Mouse (Mus musculus) limb, embryonic 13.5 days (tissue): Measurements from ENCODE around the gene Map4k1. TPM values are rescaled to one million over a fixed set of nuclear protein-coding genes. Genes with fewer than 3 reads are reported as not detected.
"Not testable (repeated sequence)": the region's sequence is repeated elsewhere in the genome, so short reads cannot be mapped to it uniquely, and the experiment has no call there.

Source experiments
- ATAC-seq: fragments of 200-750 bp; cut with Nextera tagmentation; 2 replicates; pipeline ENCODE4 v1.8.0; 2017; ENCODE audit warnings: low read depth, moderate number of reproducible peaks, moderate TSS enrichment; ENCODE audit not compliant: low FRiP score
- H3K27ac ChIP-seq: fragments of 300-500 bp; sonication (generic); 2 replicates; pipeline ENCODE4 v1.5.1; 2015; ENCODE audit warnings: inconsistent platforms, mild to moderate bottlenecking, moderate library complexity
- H3K27me3 ChIP-seq: fragments of 300-500 bp; sonication (generic); 2 replicates; pipeline ENCODE4 v1.6.1; 2015; ENCODE audit warnings: mild to moderate bottlenecking, inconsistent platforms
- H3K36me3 ChIP-seq: fragments of 300-500 bp; sonication (generic); 2 replicates; pipeline ENCODE4 v1.6.1; 2015; ENCODE audit warnings: inconsistent platforms, mild to moderate bottlenecking, moderate library complexity
- H3K4me1 ChIP-seq: fragments of 300-500 bp; sonication (generic); 2 replicates; pipeline ENCODE4 v1.6.1; 2015; ENCODE audit warnings: inconsistent platforms
- H3K4me2 ChIP-seq: fragments of 300-500 bp; sonication (generic); replicated peaks from 2 replicates; pipeline ENCODE4 v1.6.1; 2015; ENCODE audit warnings: inconsistent platforms, mild to moderate bottlenecking, moderate library complexity
- H3K4me3 ChIP-seq: fragments of 300-500 bp; sonication (generic); 2 replicates; pipeline ENCODE4 v1.5.1; 2015; ENCODE audit warnings: moderate library complexity, mild to moderate bottlenecking, inconsistent platforms
- H3K9ac ChIP-seq: fragments of 300-500 bp; sonication (generic); 2 replicates; pipeline ENCODE4 v1.6.1; 2015; ENCODE audit warnings: mild to moderate bottlenecking, inconsistent platforms
- H3K9me3 ChIP-seq: fragments of 300-500 bp; sonication (generic); 2 replicates; pipeline ENCODE4 v1.6.1; 2016; ENCODE audit warnings: inconsistent platforms
- WGBS: fragments of 180-500 bp; shearing (Covaris S2); methylation state at CpG from one replicate; pipeline ENCODE4 v1.1.7; 2015; 5-methylcytosine and 5-hydroxymethylcytosine counted together
- polyA plus RNA-seq: library from polyadenylated mRNA; unstranded; fragments of >200 nt; fragmentation: Nextera tagmentation; extraction: Ambion mirVana; gene quantifications from 2 replicates; pipeline ENCODE4 v1.2.1, GENCODE M21; 2015

The Map4k1 gene
- polyA plus RNA-seq, 1 experiment from 2014 or later = 9.5 TPM

DNA sequence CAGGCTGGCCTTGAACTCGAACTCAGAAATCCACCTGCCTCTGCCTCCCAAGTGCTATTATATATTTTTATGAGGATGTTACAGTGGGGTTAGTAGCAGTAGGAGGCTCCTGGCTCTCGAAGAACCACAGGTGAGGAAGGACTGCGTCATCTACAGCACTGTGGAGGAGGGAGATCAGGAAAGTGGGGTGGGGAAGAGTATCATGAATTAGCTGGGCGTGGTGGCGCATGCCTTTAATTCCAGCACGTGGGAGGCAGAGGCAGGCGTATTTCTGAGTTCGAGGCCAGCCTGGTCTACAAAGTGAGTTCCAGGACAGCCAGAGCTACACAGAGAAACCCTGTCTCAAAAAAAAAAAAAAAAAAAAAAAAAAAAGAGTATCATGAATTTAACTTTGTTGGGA lies 13.7 kb upstream of the Map4k1 start:
- H3K9me3 ChIP-seq, H3K27me3 ChIP-seq, H3K4me1 ChIP-seq, H3K27ac ChIP-seq, H3K4me2 ChIP-seq, H3K4me3 ChIP-seq, ATAC-seq, H3K9ac ChIP-seq: not testable (repeated sequence)
- WGBS = 93% methylated on average over 8 of the region's 8 CpGs
- H3K36me3 ChIP-seq = peaks cover 40% of the 10 kb centered on the region

DNA sequence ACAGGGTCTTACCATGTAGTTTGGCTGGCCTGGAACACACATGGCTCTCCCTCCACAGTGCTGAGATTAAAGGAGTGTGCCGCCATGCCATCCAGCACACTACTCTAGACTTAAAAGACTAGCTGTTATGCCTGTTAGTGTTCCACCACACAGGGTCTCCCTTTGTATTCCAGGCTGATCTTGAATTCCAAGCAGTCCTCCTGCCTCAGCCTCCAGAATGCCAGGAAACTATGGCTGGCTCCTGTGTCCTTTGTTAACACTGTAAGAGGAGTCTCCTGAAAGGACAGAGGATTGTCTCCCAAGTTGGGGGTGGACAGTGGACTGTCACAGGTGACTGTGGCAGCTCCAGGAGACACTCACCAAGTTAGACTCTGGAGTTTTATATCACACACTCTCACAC lies 12.6 kb upstream of the Map4k1 start:
- H3K9me3 ChIP-seq = no peaks in the 10 kb centered on the region
- H3K4me1 ChIP-seq = no peaks in the 10 kb centered on the region
- 91% methylated on average over 1 of the region's 1 CpGs for WGBS
- peaks cover 52% of the 10 kb centered on the region for H3K36me3 ChIP-seq
- ATAC-seq = no peak
- H3K4me2 ChIP-seq = no peak overlapping the region
- H3K27ac ChIP-seq = no peak overlapping the region
- no peak overlapping the region for H3K4me3 ChIP-seq
- no peaks in the 10 kb centered on the region for H3K27me3 ChIP-seq
- no peak overlapping the region for H3K9ac ChIP-seq

DNA sequence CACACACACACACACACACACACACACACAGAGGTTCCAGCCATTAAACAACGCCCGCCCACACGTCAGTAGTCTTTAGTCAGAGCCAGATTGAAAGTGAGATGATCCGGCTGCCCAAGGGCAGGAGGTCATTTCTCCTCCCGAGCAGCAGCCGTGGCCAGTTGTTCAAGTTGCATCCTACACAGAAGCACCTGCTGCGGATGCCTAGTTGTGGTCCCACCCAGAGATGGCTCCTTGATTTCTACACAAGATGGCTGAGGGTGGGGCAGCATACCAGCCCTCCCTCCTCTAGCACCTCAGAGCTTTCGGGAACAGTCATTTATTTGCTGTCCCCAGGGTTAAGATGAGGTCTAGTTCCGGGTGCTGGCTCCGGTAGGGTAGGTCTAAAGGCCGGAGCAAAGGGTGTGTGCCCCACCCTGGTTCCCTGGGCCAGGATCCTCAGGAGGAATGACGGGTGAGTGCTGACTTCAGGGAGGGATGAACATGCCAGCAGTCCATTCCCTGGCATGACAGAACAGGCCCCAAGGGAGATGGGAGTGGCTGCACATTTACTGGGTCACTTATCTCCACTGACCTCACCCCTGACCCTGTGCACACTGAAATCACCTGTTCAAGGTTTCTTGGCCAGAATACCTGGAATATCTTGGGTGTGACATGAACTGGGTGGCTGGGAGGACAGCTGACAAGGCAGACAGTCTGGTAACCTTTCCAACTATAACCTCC lies 12.0 kb upstream of the Map4k1 start:
- H3K4me3 ChIP-seq = no peak overlapping the region
- H3K36me3 ChIP-seq = peaks cover 57% of the 10 kb centered on the region
- no peaks in the 10 kb centered on the region for H3K27me3 ChIP-seq
- H3K9ac ChIP-seq = no peak overlapping the region
- H3K9me3 ChIP-seq = no peaks in the 10 kb centered on the region
- no peak overlapping the region for H3K27ac ChIP-seq
- 68% methylated on average over 12 of the region's 12 CpGs for WGBS
- no peak for ATAC-seq
- no peaks in the 10 kb centered on the region for H3K4me1 ChIP-seq
- H3K4me2 ChIP-seq = no peak overlapping the region

DNA sequence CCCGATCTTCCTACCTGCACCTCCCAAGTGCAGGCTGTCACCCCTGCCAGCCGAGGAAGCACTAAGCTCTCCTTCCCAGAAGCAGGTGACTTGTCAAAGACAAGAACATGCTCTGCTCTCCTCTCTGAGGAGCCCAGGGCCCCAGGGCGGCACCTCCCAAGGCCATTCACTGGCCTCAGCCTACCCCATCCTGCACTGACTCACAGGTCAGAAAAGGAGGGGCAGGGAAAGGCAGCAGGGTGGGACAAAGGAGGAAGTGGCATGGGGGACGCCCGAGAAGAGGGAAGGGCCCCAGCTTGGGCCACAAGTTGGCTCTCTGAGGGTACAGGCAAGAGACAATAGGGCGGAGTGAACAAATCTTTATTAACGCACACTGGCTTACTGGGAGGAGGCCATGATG lies 10.8 kb upstream of the Map4k1 start:
- Histone ChIP-seq H3K4me3 (no peak overlapping the region), H3K36me3 (peaks cover 64% of the 10 kb centered on the region), H3K9ac (no peak overlapping the region), H3K27me3 (no peaks in the 10 kb centered on the region), H3K9me3 (no peaks in the 10 kb centered on the region), H3K4me2 (no peak overlapping the region), H3K4me1 (no peaks in the 10 kb centered on the region), H3K27ac (no peak overlapping the region)
- no peak for ATAC-seq
- 92% methylated on average over 7 of the region's 7 CpGs for WGBS

DNA sequence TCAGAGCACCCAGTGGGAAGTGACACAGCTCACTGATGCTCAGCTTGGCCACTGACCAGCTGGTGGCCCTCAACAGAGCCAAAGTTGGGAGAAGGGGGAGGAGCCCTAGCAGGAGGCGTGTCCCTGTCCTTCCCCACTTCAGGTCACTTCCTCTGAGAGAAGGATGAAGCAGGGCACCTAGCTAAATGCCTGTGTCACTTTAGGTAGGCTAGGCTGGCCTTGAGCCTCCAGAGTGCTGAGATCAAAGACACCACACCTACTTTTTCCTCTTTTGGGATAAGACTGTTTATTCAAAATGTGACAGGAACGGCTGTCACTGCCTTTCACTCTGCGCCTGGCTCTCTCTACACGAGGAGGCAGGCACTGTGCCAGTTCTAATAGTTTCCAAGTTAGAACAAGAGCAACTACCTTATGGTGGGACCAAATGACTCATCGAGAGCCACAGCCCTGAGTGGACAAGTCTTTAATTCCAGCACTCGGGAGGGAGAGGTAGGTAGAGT lies 10.0 kb upstream of the Map4k1 start:
- no peak overlapping the region for H3K4me2 ChIP-seq
- WGBS = 79% methylated on average over 6 of the region's 6 CpGs
- H3K27ac ChIP-seq = no peak overlapping the region; the same call in 1 of the 2 replicates
- ATAC-seq = no peak
- H3K9me3 ChIP-seq = no peaks in the 10 kb centered on the region
- no peak overlapping the region for H3K9ac ChIP-seq
- H3K4me3 ChIP-seq = no peak overlapping the region
- H3K27me3 ChIP-seq = no peaks in the 10 kb centered on the region
- peaks cover 72% of the 10 kb centered on the region for H3K36me3 ChIP-seq
- no peaks in the 10 kb centered on the region for H3K4me1 ChIP-seq

DNA sequence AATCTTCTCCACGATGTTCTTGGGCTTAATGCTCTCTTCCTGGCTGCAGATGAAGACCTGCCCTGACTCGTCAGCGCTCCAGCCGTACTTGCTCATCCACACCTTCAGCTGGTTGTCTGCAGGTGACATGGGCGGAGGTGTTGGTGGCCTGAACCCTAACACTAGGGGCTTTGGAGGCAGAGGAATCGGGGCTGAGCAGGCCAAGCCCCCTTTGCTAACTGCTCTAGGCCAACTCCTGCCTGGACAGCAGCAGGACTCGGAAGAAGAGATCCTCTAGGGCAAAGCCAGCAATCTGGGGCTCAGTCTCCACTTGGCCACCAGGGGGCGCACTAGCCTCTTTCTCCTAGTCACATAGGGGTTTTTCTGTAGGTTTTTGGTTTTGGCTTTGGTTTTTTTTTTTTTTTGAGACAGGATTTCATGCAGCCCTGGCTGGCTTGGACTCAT lies 9.3 kb upstream of the Map4k1 start:
- no peaks in the 10 kb centered on the region for H3K27me3 ChIP-seq
- H3K9ac ChIP-seq = 0 out of 2 replicates have a peak overlapping the region, but pooled peaks have one; percentile 8
- peaks cover 80% of the 10 kb centered on the region for H3K36me3 ChIP-seq
- peak; percentile 14; the same call in 1 of the 2 replicates for ATAC-seq
- 65% methylated on average over 8 of the region's 8 CpGs for WGBS
- H3K4me3 ChIP-seq = no peak overlapping the region
- no peak overlapping the region for H3K4me2 ChIP-seq
- H3K9me3 ChIP-seq = no peaks in the 10 kb centered on the region
- peak overlapping the region; percentile 39; the same call in 1 of the 2 replicates for H3K27ac ChIP-seq
- H3K4me1 ChIP-seq = no peaks in the 10 kb centered on the region

DNA sequence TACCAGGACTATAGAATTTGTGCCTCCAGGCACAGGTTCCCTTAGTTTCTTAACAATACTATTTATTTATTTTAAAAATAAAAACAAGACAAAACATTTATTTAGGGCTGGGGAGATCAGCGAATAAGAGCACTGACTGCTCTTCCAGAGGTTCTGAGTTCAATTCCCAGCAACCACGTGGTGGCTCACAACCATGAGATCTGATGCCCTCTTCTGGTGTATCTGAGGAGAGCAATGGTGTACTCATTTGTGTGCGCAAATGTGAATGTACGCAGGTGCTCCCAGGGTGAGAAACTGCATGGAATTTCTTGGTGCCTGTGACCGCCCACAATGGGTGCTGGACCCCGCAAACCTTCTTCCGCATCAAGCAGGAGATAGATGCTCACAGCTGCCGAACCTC lies 8.8 kb upstream of the Map4k1 start:
- Histone ChIP-seq H3K4me2 (no peak overlapping the region), H3K4me3 (no peak overlapping the region), H3K27ac (no peak overlapping the region), H3K36me3 (peaks cover 84% of the 10 kb centered on the region), H3K9ac (no peak overlapping the region), H3K27me3 (no peaks in the 10 kb centered on the region), H3K4me1 (no peaks in the 10 kb centered on the region), H3K9me3 (no peaks in the 10 kb centered on the region)
- no peak for ATAC-seq
- 83% methylated on average over 8 of the region's 8 CpGs for WGBS

DNA sequence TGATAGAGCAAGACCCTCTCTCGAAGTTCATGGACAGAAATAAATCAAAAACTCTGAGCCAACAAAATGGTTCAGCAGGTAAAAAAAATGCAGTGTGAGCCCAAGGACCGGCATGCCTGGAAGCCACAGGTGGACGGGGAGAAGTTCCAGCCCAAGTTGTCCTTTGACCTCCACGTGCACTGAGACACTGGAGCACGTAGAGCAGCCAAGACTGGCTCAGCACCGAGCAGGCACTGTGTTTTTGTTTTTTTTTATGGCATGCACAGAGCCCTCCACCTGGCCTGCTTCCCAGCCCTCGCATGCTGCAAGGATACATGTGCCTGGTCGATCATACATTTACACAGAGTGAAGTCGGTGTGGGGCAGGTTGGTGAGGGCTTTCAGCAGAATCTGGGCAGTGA lies 4.3 kb upstream of the Map4k1 start:
- Histone ChIP-seq H3K27me3 (no peaks in the 10 kb centered on the region), H3K9me3 (no peaks in the 10 kb centered on the region), H3K9ac (no peak overlapping the region), H3K4me1 (peaks cover 13% of the 10 kb centered on the region), H3K36me3 (peaks cover 64% of the 10 kb centered on the region), H3K4me3 (no peak overlapping the region), H3K4me2 (no peak overlapping the region), H3K27ac (no peak overlapping the region)
- no peak for ATAC-seq
- 86% methylated on average over 9 of the region's 9 CpGs for WGBS

DNA sequence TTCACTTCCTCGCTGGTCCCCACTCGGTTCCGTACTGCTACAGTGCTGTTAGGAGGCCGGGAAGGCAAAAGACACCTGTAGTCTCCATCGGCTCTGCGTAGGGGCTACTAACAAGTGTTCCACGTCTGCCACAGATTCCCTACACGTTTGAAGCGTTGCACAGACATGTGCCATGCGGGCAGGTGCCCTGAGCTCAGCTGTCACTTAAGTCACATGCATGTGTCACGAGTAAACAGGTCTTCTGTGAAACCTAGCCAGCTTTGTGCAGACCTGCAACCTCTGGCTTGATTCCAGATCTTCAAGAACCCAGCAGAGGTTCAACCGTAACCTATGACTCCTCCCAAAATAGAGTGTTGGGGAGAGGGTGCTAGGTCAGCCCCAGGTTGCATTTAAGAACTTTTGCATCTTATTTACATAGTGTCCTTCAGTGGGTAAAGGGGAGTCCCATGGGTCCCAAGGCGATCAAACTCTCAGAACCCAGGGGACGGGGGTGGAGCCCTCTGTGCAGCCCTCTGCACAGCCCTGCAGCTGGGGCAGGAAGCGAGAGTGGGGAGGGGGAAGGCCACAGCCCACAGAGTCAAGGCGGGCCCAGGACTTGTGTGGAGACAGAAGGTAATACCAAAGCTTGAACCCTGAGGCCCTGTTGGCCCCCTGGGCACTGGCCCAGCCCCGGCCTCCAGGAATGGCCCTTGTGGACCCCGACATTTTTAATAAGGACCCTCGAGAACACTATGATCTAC lies 594 bp downstream of the Map4k1 start:
- H3K4me1 ChIP-seq = peaks cover 20% of the 10 kb centered on the region

DNA sequence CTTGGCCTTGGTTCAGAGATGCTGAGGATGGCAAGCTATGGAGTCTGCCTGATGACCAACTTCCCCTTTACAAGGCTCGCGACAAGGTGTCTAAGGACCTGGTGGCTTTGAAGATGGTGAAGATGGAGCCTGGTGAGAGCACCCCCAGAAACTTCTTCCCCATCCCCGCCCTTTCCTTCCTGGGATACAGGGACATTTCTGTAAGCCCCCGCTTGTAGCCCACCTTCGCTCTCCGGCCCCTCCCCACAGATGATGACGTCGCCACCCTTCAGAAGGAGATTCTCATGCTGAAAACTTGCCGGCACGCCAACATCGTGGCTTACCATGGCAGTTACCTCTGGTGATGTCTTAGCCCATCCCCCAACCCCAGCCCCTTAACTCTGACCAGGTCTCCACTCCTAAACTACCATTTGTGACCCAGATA lies 1.3 kb downstream of the Map4k1 start:
- Histone ChIP-seq H3K4me1 (peaks cover 20% of the 10 kb centered on the region), H3K4me2 (peak overlapping the region; percentile 80), H3K9ac (peak overlapping the region; percentile 69), H3K4me3 (peak overlapping the region; percentile 86), H3K27ac (0 out of 2 replicates have a peak overlapping the region, but pooled peaks have one; percentile 84), H3K36me3 (peaks cover 16% of the 10 kb centered on the region), H3K27me3 (no peaks in the 10 kb centered on the region), H3K9me3 (no peaks in the 10 kb centered on the region)
- no peak for ATAC-seq
- 67% methylated on average over 11 of the region's 11 CpGs for WGBS

More for the DNA sequence above, 594 bp downstream of the Map4k1 start:
- Histone ChIP-seq H3K36me3 (peaks cover 23% of the 10 kb centered on the region), H3K27me3 (no peaks in the 10 kb centered on the region), H3K27ac (peak overlapping the region; percentile 84), H3K4me3 (peak overlapping the region; percentile 86), H3K4me2 (peak overlapping the region; percentile 80), H3K9ac (peak overlapping the region; percentile 69), H3K9me3 (no peaks in the 10 kb centered on the region)
- WGBS = 12% methylated on average over 19 of the region's 19 CpGs
- peak; percentile 44 for ATAC-seq

DNA sequence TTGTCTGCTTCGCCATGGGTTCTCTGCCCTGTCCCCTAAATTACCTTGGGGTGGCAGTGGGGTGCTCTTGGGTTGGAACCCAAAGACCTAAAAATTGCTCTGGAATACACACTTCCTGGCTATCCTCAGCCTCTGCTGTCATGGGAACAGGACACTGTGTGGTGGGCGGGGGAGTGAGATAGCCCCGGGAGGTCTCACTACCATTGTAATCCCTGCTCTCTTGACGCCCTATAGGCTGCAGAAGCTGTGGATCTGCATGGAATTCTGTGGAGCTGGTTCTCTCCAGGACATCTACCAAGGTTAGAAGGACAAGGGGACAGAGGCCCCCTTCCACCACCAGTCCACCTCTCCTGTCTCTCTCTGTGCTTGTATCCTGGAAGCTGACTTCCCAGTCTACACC lies 2.0 kb downstream of the Map4k1 start:
- Histone ChIP-seq H3K36me3 (peaks cover 9% of the 10 kb centered on the region), H3K4me1 (peaks cover 20% of the 10 kb centered on the region), H3K27ac (no peak overlapping the region), H3K27me3 (no peaks in the 10 kb centered on the region), H3K9ac (no peak overlapping the region), H3K4me2 (peak overlapping the region; percentile 80; the same call in 1 of the 2 replicates), H3K4me3 (no peak overlapping the region), H3K9me3 (no peaks in the 10 kb centered on the region)
- WGBS = 83% methylated on average over 4 of the region's 4 CpGs
- no peak for ATAC-seq

DNA sequence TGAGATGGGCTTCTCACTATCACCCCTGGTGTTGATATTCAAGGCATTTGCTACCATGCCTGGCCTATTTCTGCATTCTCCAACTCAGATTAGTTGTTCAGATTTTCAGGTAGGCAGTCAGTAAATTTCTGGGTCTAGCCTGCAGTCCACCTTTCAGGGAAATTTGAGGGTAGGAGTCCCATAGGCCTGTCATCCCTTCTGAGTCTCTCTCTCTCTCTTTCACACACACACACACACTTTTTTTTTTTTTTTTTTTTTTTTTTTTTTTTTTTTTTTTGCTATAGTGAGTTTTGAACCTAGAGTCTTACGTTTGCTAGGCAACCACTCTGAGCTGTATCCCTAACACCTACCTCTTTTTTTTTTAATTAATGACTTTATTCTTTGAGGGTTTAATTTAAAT lies 2.6 kb downstream of the Map4k1 start:
- no peak overlapping the region for H3K27ac ChIP-seq
- H3K9ac ChIP-seq = no peak overlapping the region
- H3K4me1 ChIP-seq = peaks cover 20% of the 10 kb centered on the region
- H3K9me3 ChIP-seq = no peaks in the 10 kb centered on the region
- WGBS = 91% methylated on average over 1 of the region's 1 CpGs
- H3K4me2 ChIP-seq = no peak overlapping the region
- peaks cover 3% of the 10 kb centered on the region for H3K36me3 ChIP-seq
- no peak overlapping the region for H3K4me3 ChIP-seq
- ATAC-seq = no peak
- H3K27me3 ChIP-seq = no peaks in the 10 kb centered on the region
